Mouse (Mus musculus): ENCODE data around the gene Glud1. TPM values are rescaled to one million over a fixed set of nuclear protein-coding genes. Genes with fewer than 3 reads are reported as not detected.

The Glud1 gene
- polyA plus RNA-seq, 1 experiment from 2014 or later = 54.1 TPM

DNA sequence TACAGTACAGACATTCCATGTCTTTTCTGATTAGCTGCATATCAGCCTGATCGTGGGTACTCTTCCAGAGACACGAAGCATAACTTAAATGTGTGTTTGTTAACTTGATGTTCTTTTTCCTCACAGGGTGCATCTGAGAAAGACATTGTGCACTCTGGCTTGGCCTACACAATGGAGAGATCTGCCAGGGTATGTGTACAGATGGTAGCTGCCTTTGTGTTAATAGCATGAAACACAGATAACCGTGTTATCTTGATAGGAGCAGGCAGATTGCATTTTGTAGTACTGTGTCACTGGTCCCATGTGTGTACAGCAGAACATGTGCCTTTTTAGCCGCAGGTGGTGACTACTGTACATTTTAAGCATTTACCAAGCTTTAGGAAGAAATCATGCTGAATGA is 31.5 kb downstream of the Glud1 start:
- H3K9ac ChIP-seq (ENCODE audit: low read length) = no peak overlapping the region
- no peaks in the 10 kb centered on the region for H3K4me1 ChIP-seq (ENCODE audit: control insufficient read depth, insufficient read depth, low read length)
- no peaks in the 10 kb centered on the region for H3K9me3 ChIP-seq (replicated peaks; ENCODE audit: control insufficient read depth, low read length)
- ATAC-seq (replicated peaks; ENCODE audit: extremely low read depth, insufficient read depth, low FRiP score) = no peak
- peaks cover 30% of the 10 kb centered on the region for H3K36me3 ChIP-seq (ENCODE audit: control insufficient read depth, insufficient read depth)
- WGBS = 85% methylated on average over 4 of the region's 4 CpGs
- H3K27me3 ChIP-seq (ENCODE audit: control insufficient read depth, insufficient read depth, low read length) = no peaks in the 10 kb centered on the region
- H3K4me2 ChIP-seq (ENCODE audit: low read depth, low read length) = no peak overlapping the region
- no peak overlapping the region for H3K4me3 ChIP-seq (ENCODE audit: low read length)
- H3K27ac ChIP-seq (ENCODE audit: low read length) = no peak overlapping the region

DNA sequence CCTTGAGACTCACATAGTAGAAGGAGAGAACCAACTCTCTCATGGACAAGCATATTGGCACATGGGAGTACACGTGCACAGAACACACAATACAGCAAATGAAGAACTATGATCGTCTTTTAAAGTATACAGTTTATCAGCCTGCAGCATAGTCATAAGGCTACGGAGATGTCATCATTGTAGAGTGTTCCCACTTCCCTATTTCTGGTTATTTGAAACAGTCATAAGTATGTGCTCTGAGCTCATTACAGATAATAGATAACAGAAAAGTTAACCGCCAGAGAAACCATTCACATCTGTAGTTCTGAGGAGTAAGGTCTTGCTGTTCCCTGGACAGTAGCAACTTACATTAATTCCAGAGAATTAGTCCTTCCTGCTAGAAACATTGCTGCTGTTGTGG is 32.6 kb downstream of the Glud1 start:
- Histone ChIP-seq H3K4me2 (ENCODE audit: low read depth, low read length) (no peak overlapping the region), H3K27me3 (ENCODE audit: control insufficient read depth, insufficient read depth, low read length) (no peaks in the 10 kb centered on the region), H3K9me3 (replicated peaks; ENCODE audit: control insufficient read depth, low read length) (no peaks in the 10 kb centered on the region), H3K4me3 (ENCODE audit: low read length) (no peak overlapping the region), H3K4me1 (ENCODE audit: control insufficient read depth, insufficient read depth, low read length) (no peaks in the 10 kb centered on the region), H3K27ac (ENCODE audit: low read length) (no peak overlapping the region), H3K36me3 (ENCODE audit: control insufficient read depth, insufficient read depth) (peaks cover 22% of the 10 kb centered on the region), H3K9ac (ENCODE audit: low read length) (no peak overlapping the region)
- 80% methylated on average over 4 of the region's 4 CpGs for WGBS
- no peak for ATAC-seq (replicated peaks; ENCODE audit: extremely low read depth, insufficient read depth, low FRiP score)

DNA sequence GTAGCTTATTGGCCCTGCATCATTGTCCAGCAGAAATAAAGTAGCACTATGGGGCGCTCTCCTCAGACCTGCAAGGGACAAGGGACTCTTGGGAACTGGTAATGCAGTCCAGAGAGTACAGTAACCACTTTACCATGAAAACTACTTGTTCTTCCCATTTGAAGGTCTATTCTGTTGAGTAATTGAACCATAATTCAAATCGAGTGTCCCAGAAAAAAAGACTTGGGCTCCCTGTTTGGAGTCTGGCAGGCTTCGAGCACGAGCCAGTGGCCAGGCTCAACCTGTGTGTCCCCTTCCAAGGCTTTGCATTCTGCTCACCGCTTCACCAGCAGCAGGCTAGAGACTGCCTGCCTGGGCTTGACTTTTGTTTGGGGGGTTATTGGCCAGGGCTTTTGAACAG is 33.8 kb downstream of the Glud1 start:
- no peaks in the 10 kb centered on the region for H3K4me1 ChIP-seq (ENCODE audit: control insufficient read depth, insufficient read depth, low read length)

DNA sequence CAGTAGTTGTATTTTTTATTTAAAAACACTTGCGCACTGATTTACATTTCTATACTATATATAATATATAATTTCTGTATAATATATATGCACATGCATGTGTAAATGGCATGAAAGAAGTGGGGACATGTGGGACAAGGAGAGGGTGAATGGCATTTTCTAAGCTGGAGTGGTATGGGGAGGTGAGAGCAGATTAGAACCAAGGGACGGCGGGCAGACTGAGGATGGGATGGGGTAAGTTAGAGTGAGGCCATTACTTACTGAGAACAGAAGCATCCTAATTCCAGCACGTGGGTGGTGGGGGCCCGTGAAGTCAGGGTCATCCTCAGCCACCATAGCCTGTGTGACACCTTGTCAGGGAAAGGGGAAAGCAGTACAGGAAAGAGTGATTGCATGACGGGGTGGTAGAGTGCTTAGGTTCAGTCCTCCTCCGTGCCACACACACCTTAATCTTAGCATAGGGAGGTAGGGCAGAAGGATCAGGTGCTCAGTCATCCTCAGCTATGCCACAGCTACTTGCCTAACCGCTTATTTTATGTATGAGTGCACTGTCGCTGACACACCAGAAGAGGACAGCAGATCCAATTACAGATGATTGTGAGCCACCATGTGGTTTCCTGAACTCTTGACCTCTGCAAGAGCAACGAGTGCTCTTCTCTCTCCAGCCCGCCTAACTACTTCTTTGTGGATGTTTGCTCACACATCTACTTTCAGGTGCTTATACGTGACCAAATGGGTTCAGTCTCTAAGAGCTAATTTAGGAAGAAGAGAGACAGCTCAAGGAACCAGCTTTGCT is 35.4 kb downstream of the Glud1 start:
- no peak overlapping the region for H3K9ac ChIP-seq (ENCODE audit: low read length)
- no peak overlapping the region for H3K4me2 ChIP-seq (ENCODE audit: low read depth, low read length)
- H3K9me3 ChIP-seq (replicated peaks; ENCODE audit: control insufficient read depth, low read length) = no peaks in the 10 kb centered on the region
- 57% methylated on average over 12 of the region's 12 CpGs for WGBS
- H3K4me3 ChIP-seq (ENCODE audit: low read length) = no peak overlapping the region
- H3K36me3 ChIP-seq (ENCODE audit: control insufficient read depth, insufficient read depth) = peaks cover 13% of the 10 kb centered on the region
- no peak overlapping the region for H3K27ac ChIP-seq (ENCODE audit: low read length)
- no peaks in the 10 kb centered on the region for H3K4me1 ChIP-seq (ENCODE audit: control insufficient read depth, insufficient read depth, low read length)
- no peak for ATAC-seq (replicated peaks; ENCODE audit: extremely low read depth, insufficient read depth, low FRiP score)
- no peaks in the 10 kb centered on the region for H3K27me3 ChIP-seq (ENCODE audit: control insufficient read depth, insufficient read depth, low read length)

More for the DNA sequence above, 33.8 kb downstream of the Glud1 start:
- Histone ChIP-seq H3K9me3 (replicated peaks; ENCODE audit: control insufficient read depth, low read length) (no peaks in the 10 kb centered on the region), H3K4me3 (ENCODE audit: low read length) (no peak overlapping the region), H3K36me3 (ENCODE audit: control insufficient read depth, insufficient read depth) (peaks cover 20% of the 10 kb centered on the region), H3K4me2 (ENCODE audit: low read depth, low read length) (no peak overlapping the region), H3K9ac (ENCODE audit: low read length) (no peak overlapping the region), H3K27me3 (ENCODE audit: control insufficient read depth, insufficient read depth, low read length) (no peaks in the 10 kb centered on the region), H3K27ac (ENCODE audit: low read length) (no peak overlapping the region)
- ATAC-seq (replicated peaks; ENCODE audit: extremely low read depth, insufficient read depth, low FRiP score) = no peak
- WGBS = 91% methylated on average over 5 of the region's 5 CpGs

DNA sequence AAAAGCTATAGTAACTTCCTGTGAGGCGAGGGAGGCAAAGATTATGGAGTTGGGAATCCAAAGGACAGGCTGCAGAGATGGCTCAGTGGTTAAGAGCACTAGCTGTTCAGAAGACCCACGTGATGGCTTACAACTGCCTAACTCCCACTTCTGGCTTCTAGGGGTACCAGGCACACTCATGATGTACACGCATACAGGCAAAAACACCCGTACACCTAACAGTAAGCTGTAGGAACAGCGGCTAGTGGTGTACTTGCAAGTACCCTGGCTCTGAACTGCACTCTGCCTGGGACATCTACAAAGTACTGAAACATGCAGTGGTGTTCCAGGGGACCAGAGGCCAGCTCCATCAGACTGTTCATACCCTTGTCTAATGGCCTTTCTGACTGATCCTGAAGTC is 36.6 kb downstream of the Glud1 start:
- no peaks in the 10 kb centered on the region for H3K27me3 ChIP-seq (ENCODE audit: control insufficient read depth, insufficient read depth, low read length)
- no peak overlapping the region for H3K4me2 ChIP-seq (ENCODE audit: low read depth, low read length)
- no peaks in the 10 kb centered on the region for H3K9me3 ChIP-seq (replicated peaks; ENCODE audit: control insufficient read depth, low read length)
- no peaks in the 10 kb centered on the region for H3K4me1 ChIP-seq (ENCODE audit: control insufficient read depth, insufficient read depth, low read length)
- no peak overlapping the region for H3K4me3 ChIP-seq (ENCODE audit: low read length)
- no peak overlapping the region for H3K9ac ChIP-seq (ENCODE audit: low read length)
- 90% methylated on average over 5 of the region's 5 CpGs for WGBS
- ATAC-seq (replicated peaks; ENCODE audit: extremely low read depth, insufficient read depth, low FRiP score) = no peak
- peaks cover 8% of the 10 kb centered on the region for H3K36me3 ChIP-seq (ENCODE audit: control insufficient read depth, insufficient read depth)
- no peak overlapping the region for H3K27ac ChIP-seq (ENCODE audit: low read length)

DNA sequence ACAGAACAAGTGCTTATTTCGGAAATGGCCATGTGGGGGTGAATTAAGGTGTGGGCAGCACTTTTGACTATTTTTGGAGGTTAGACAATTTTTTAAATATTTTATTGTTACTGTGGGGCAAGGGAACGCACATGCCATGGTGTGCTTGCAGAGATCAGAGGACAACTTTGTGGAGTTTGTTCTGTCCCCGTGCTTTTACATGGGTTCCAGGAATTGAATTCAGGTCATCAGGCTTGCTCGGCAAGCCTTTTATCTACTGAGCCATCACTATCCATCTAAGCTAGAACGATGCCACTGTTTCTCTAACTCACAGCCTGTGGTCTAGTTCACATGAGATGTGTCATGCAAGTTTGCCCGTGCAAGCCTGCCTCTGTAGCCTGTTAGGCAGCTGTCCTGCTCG is 37.8 kb downstream of the Glud1 start:
- Histone ChIP-seq H3K27me3 (ENCODE audit: control insufficient read depth, insufficient read depth, low read length) (no peaks in the 10 kb centered on the region), H3K9ac (ENCODE audit: low read length) (no peak overlapping the region), H3K4me2 (ENCODE audit: low read depth, low read length) (no peak overlapping the region), H3K4me3 (ENCODE audit: low read length) (no peak overlapping the region), H3K36me3 (ENCODE audit: control insufficient read depth, insufficient read depth) (peaks cover 2% of the 10 kb centered on the region; the same call in 1 of the 2 replicates), H3K4me1 (ENCODE audit: control insufficient read depth, insufficient read depth, low read length) (no peaks in the 10 kb centered on the region), H3K9me3 (replicated peaks; ENCODE audit: control insufficient read depth, low read length) (no peaks in the 10 kb centered on the region), H3K27ac (ENCODE audit: low read length) (no peak overlapping the region)
- ATAC-seq (replicated peaks; ENCODE audit: extremely low read depth, insufficient read depth, low FRiP score) = no peak
- WGBS = 71% methylated on average over 7 of the region's 7 CpGs

DNA sequence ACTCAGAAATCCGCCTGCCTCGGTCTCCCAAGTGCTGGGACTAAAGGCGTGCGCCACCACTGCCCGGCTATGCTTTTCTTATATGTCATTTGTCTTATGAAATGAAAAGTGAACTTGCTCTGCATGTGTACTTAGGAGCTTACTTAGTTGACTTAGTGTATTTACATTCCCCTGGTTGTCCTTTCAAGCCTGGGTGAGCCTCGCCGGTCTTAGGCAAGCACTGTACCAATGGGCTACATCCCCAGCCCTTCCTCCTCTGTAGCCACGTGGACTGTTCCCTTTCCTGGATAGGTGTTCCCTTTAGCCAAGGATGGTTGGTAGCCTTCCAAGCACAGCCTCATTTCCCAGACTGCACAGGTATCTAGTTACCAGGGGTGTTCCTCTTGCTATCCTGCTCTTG is 38.5 kb downstream of the Glud1 start:
- Histone ChIP-seq H3K9ac (ENCODE audit: low read length) (no peak overlapping the region), H3K4me1 (ENCODE audit: control insufficient read depth, insufficient read depth, low read length) (no peaks in the 10 kb centered on the region), H3K9me3 (replicated peaks; ENCODE audit: control insufficient read depth, low read length) (no peaks in the 10 kb centered on the region), H3K27me3 (ENCODE audit: control insufficient read depth, insufficient read depth, low read length) (no peaks in the 10 kb centered on the region), H3K4me3 (ENCODE audit: low read length) (no peak overlapping the region), H3K36me3 (ENCODE audit: control insufficient read depth, insufficient read depth) (no peaks in the 10 kb centered on the region), H3K4me2 (ENCODE audit: low read depth, low read length) (no peak overlapping the region), H3K27ac (ENCODE audit: low read length) (no peak overlapping the region)
- 81% methylated on average over 8 of the region's 8 CpGs for WGBS
- ATAC-seq (replicated peaks; ENCODE audit: extremely low read depth, insufficient read depth, low FRiP score) = no peak

DNA sequence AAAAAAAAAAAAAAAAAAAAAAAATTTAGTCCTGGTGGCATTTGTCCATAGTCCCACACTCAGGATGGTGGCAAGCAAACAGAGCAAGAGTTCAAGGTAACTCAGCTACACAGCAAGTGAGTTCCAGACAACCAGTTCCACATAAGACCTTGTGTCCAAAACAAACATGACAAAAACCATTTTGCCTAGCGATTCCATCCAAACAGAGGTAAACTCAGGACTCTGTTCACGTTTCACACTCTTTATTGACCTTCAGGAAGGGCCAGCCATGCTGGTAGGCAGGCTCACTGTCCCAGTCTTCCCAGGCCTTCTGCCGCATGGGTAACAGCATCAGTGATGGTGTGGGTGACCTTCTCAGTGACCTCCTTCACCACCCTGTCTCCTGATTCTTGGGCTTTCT is 41.1 kb downstream of the Glud1 start:
- H3K9me3 ChIP-seq (replicated peaks; ENCODE audit: control insufficient read depth, low read length) = no peaks in the 10 kb centered on the region
- H3K27ac ChIP-seq (ENCODE audit: low read length) = no peak overlapping the region
- no peaks in the 10 kb centered on the region for H3K4me1 ChIP-seq (ENCODE audit: control insufficient read depth, insufficient read depth, low read length)
- no peaks in the 10 kb centered on the region for H3K27me3 ChIP-seq (ENCODE audit: control insufficient read depth, insufficient read depth, low read length)
- WGBS = 72% methylated on average over 3 of the region's 3 CpGs
- H3K36me3 ChIP-seq (ENCODE audit: control insufficient read depth, insufficient read depth) = no peaks in the 10 kb centered on the region
- H3K4me2 ChIP-seq (ENCODE audit: low read depth, low read length) = no peak overlapping the region
- H3K9ac ChIP-seq (ENCODE audit: low read length) = no peak overlapping the region
- no peak overlapping the region for H3K4me3 ChIP-seq (ENCODE audit: low read length)
- no peak for ATAC-seq (replicated peaks; ENCODE audit: extremely low read depth, insufficient read depth, low FRiP score)

DNA sequence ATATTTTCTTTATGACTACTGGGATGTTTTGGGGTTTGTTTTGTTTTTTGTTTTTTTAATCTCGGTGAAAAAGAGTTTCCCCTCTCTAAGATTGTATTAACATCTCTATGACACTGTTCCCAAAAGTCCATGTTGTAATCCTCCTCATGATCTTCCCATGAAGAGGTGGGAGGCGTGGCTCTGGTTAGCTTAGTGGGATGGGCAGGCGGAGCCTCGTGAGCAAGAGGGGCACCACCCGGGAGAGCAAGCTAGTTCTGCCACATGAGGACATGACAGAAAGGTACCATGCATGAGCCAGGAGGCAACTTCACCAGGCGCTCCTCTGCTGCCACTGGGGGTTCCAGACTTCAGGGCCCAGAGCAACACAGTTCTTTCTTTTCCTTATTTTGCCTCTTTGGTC is 42.0 kb downstream of the Glud1 start:
- H3K27me3 ChIP-seq (ENCODE audit: control insufficient read depth, insufficient read depth, low read length) = no peaks in the 10 kb centered on the region
- no peak overlapping the region for H3K27ac ChIP-seq (ENCODE audit: low read length)
- H3K4me3 ChIP-seq (ENCODE audit: low read length) = no peak overlapping the region
- WGBS = 59% methylated on average over 6 of the region's 6 CpGs
- H3K9ac ChIP-seq (ENCODE audit: low read length) = no peak overlapping the region
- H3K36me3 ChIP-seq (ENCODE audit: control insufficient read depth, insufficient read depth) = no peaks in the 10 kb centered on the region
- H3K9me3 ChIP-seq (replicated peaks; ENCODE audit: control insufficient read depth, low read length) = no peaks in the 10 kb centered on the region
- no peak for ATAC-seq (replicated peaks; ENCODE audit: extremely low read depth, insufficient read depth, low FRiP score)
- no peaks in the 10 kb centered on the region for H3K4me1 ChIP-seq (ENCODE audit: control insufficient read depth, insufficient read depth, low read length)
- no peak overlapping the region for H3K4me2 ChIP-seq (ENCODE audit: low read depth, low read length)

Data from heart, embryonic 16.5 days (tissue).